Mouse (Mus musculus) spleen, adult 12 weeks (tissue): ENCODE data around the gene Zfp61.
"Not testable (repeated sequence)": the region's sequence is repeated elsewhere in the genome, so short reads cannot be mapped to it uniquely, and the experiment has no call there.

ENCODE experiments used
- DNase-seq: peaks from one replicate; pipeline ENCODE4 v3.0.0; 2022; ENCODE audit warnings: low spot score

Gene Zfp61

GRCm38 (mm10) chr7:24297361-24298095 lies 3.5 kb downstream of the Zfp61 start:
- no peak for DNase-seq

GRCm38 (mm10) chr7:24296386-24296785 lies 4.6 kb downstream of the Zfp61 start:
- no peak for DNase-seq

- no peak for DNase-seq
These were observed 5.7 kb downstream of the Zfp61 start for GRCm38 (mm10) chr7:24295376-24295775.

- no peak for DNase-seq
These were observed 6.3 kb downstream of the Zfp61 start for GRCm38 (mm10) chr7:24294763-24295162.

DNA sequence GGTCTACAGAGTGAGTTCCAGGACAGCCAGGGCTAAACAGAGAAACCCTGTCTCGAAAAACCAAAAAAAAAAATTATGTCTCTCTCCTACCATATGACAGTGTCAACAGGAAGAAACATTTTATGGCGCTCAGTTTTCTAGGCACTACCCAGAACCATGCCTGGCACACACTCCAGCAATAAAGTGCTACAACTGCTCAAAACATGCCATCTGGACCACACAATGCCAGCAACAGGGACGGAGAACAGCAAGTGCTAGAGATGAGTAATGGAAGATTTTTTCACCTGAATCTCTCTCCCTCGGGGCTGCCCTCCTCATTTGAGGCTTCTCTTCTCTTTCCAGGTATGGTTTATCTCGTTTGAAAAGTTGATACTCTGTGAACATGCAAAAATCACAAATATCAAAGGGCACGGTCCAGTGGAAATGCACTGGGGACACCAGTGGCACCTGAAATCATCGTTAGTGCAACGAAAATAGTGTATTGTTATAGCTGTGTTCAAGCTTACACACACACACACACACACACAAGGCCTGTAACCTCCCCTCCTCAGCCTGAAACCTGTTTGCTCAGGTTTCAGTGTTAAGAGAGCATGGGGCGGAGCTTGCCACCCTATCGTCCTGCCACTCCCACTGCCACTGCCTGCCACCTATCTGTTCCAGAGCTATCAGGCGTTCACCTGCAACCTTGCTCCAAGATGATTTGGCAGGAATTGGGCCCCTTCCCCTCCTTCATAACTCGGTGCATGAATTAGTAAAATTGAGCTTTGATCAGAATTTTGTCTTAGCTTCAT lies 7.8 kb downstream of the Zfp61 start:
- no peak for DNase-seq

- DNase-seq: no peak
These were observed 9.5 kb downstream of the Zfp61 start for GRCm38 (mm10) chr7:24291387-24292090.

GRCm38 (mm10) chr7:24290106-24290693 lies 10.8 kb downstream of the Zfp61 start:
- DNase-seq: no peak

- DNase-seq: no peak
These were observed 12.5 kb downstream of the Zfp61 start for GRCm38 (mm10) chr7:24288512-24288911.

DNA sequence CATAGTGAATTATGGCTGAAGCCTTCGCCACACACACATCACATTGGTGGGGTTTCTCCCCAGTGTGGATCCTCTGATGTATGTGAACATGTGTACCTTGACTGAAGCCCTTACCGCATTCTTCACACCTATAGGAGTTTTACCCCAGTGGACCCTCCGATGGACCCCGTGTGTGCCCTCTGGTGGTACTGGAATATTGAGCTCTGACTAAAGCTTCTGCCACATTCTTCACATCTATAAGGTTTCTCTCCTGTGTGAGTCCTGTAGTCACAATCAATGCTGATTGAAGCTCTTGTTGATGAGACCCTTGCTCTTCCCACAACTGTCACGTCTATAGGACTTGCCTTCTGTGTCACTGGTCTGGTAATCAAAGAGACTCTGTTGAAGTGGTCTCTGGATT lies 13.4 kb downstream of the Zfp61 start:
- no peak for DNase-seq

DNA sequence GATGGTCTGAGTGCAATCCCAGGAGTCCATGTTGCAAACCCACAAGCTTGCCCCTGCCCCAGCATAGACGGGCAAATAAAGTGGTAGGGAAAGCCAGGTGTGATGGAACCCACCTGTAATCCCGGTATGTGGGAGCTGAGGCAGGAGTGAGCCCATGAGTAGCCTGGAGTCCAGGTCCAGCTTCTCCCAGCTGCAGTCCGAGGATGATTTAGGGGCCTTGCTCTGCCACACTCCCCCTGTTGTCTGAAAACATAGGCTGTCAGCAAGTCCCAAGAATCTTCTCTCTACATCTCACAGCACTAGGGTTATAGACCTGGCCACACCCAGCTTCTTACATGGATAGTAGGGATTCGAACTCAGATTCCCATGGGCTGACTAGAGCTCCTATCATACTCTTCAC lies 14.1 kb downstream of the Zfp61 start:
- no peak for DNase-seq

- no peak for DNase-seq
These were observed 14.9 kb downstream of the Zfp61 start for GRCm38 (mm10) chr7:24286090-24286489.

DNA sequence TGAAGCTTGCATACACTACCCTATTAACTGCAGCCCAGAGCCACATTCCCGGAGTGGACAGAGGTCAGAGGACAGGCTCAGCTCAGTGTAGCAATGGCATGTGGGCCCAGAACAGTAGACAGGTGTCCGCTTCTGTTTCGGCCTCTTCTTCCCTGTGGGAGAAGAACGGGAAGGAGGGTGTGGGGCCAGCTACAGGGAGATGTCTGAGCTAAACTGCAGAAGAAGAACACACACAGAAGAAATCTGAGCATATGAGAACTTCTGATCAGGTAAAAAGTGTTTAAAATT lies 20.2 kb downstream of the Zfp61 start:
- DNase-seq: no peak

GRCm38 (mm10) chr7:24280031-24280857 lies 20.8 kb downstream of the Zfp61 start:
- DNase-seq: no peak

- not testable (repeated sequence) for DNase-seq
These were observed 22.3 kb downstream of the Zfp61 start for GRCm38 (mm10) chr7:24278771-24279170.

- DNase-seq: no peak
These were observed 26.6 kb downstream of the Zfp61 start for GRCm38 (mm10) chr7:24274456-24274855.

DNA sequence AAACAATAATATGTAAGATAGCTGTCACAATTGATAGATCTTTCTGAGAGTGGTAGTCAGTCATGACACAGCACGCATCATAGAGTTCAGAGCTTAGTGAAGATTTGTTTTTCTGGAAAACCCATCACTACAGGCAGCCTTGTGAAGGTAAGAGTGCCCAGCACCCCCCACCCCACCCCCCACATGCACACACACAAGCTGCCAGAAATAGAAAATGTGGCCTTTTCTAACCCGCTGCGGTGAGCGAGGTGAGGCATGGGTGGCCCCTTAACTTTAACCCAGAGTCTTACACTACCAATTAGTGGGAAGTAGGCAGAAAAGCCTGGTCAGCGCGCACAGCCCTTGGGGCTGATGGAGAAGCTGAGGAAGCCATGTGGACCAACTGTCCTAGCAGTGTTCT lies 29.8 kb downstream of the Zfp61 start:
- DNase-seq: no peak

DNA sequence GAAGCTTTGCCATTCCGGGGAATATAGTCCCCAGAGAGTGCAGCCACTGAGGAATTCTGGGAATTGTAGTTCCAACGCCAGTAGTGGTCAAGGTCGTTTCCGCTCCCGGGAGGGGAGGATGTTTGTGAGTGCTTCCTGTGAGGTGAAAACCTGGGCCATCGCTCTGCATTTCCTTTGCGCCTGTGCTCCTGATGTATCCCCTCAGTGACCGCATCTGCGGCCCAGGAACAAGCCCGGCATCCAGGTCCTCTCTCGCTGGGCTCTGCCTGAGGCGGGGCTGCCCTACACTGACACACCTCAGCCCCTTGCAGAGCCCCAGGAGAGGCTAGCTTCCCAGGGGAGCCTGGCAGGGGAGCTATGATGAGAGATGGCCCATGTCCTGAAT lies 30.8 kb downstream of the Zfp61 start, which contains the start of gene Zfp93:
TSS of gene Zfp93 (plus strand) at position 133 of the 385 bp plus-strand sequence.
- DNase-seq: no peak

- DNase-seq: no peak
These were observed 31.3 kb downstream of the Zfp61 start for GRCm38 (mm10) chr7:24269667-24270287.

DNA sequence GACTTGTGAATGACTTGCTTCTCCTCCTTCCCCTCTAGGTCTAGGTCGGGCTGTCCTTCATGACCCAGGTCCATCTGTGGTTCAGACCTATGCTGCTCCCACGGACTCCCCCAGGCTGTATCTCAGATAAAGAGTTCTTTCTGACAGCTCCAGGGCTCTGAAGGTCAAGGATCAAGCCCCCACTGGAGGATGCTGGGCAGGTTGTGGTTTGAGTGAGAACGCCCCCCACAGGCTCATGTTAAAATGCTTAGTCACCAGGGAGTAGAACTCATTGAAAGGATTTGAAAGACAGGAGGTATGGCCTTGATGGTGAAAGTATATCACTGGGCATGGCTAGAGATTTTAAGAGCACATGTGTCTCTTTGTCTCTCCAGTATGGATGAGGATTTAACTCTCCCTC lies 31.8 kb downstream of the Zfp61 start:
- DNase-seq: no peak

GRCm38 (mm10) chr7:24268176-24269155 lies 32.6 kb downstream of the Zfp61 start:
- DNase-seq: no peak
